Mouse (Mus musculus): ENCODE measurements around the gene Ccdc65. TPM values are rescaled to one million over a fixed set of nuclear protein-coding genes. Genes with fewer than 3 reads are reported as not detected.

Ccdc65 gene
- polyA plus RNA-seq, 1 experiment from 2014 or later, result 2.2 TPM

GRCm38 (mm10) chr15:98699190-98700105, 8.6 kb upstream of the Ccdc65 start:
- Histone ChIP-seq H3K9ac (peak overlapping the region; percentile 70), H3K36me3 (no peaks in the 10 kb centered on the region), H3K4me1 (replicated peaks) (peaks cover 12% of the 10 kb centered on the region), H3K27me3 (peaks cover 47% of the 10 kb centered on the region), H3K4me3 (peak overlapping the region; percentile 43), H3K9me3 (no peaks in the 10 kb centered on the region), H3K4me2 (peak overlapping the region; percentile 68), H3K27ac (replicated peaks) (no peak overlapping the region)
- WGBS, result 6% methylated on average over 40 of the region's 40 CpGs
- ATAC-seq (ENCODE audit: low read depth), result peak; percentile 91

- Histone ChIP-seq H3K36me3 (no peaks in the 10 kb centered on the region), H3K27ac (replicated peaks) (no peak overlapping the region), H3K4me3 (no peak overlapping the region), H3K4me2 (no peak overlapping the region), H3K27me3 (peaks cover 62% of the 10 kb centered on the region), H3K9ac (no peak overlapping the region), H3K9me3 (no peaks in the 10 kb centered on the region), H3K4me1 (replicated peaks) (peaks cover 13% of the 10 kb centered on the region)
- no peak for ATAC-seq (ENCODE audit: low read depth)
- 69% methylated on average over 9 of the region's 9 CpGs for WGBS
Observed at GRCm38 (mm10) chr15:98704312-98704711, 3.7 kb upstream of the Ccdc65 start.

GRCm38 (mm10) chr15:98710442-98710841, 2.4 kb downstream of the Ccdc65 start:
- no peak overlapping the region for H3K9ac ChIP-seq
- WGBS, result 12% methylated on average over 9 of the region's 9 CpGs
- ATAC-seq (ENCODE audit: low read depth), result no peak
- no peak overlapping the region for H3K4me3 ChIP-seq
- H3K36me3 ChIP-seq, result no peaks in the 10 kb centered on the region
- no peak overlapping the region for H3K27ac ChIP-seq (replicated peaks)
- H3K27me3 ChIP-seq, result peaks cover 10% of the 10 kb centered on the region; the same call in 1 of the 2 replicates
- H3K4me1 ChIP-seq (replicated peaks), result peaks cover 6% of the 10 kb centered on the region
- H3K9me3 ChIP-seq, result no peaks in the 10 kb centered on the region
- H3K4me2 ChIP-seq, result no peak overlapping the region

- Histone ChIP-seq H3K4me2 (no peak overlapping the region), H3K9ac (no peak overlapping the region), H3K4me3 (no peak overlapping the region), H3K9me3 (no peaks in the 10 kb centered on the region), H3K27me3 (no peaks in the 10 kb centered on the region), H3K4me1 (replicated peaks) (no peaks in the 10 kb centered on the region), H3K36me3 (no peaks in the 10 kb centered on the region), H3K27ac (replicated peaks) (no peak overlapping the region)
- ATAC-seq (ENCODE audit: low read depth), result no peak
- 75% methylated on average over 5 of the region's 5 CpGs for WGBS
Observed at GRCm38 (mm10) chr15:98714230-98714652, 6.2 kb downstream of the Ccdc65 start.

- Histone ChIP-seq H3K27ac (replicated peaks) (no peak overlapping the region), H3K4me3 (no peak overlapping the region), H3K36me3 (no peaks in the 10 kb centered on the region), H3K9ac (no peak overlapping the region), H3K4me1 (replicated peaks) (no peaks in the 10 kb centered on the region; the same call in 1 of the 2 replicates), H3K9me3 (no peaks in the 10 kb centered on the region), H3K4me2 (no peak overlapping the region), H3K27me3 (no peaks in the 10 kb centered on the region)
- no peak for ATAC-seq (ENCODE audit: low read depth)
- WGBS, result 64% methylated on average over 16 of the region's 16 CpGs
Observed at GRCm38 (mm10) chr15:98717301-98717700, 9.3 kb downstream of the Ccdc65 start.

- H3K4me3 ChIP-seq, result no peak overlapping the region
- H3K36me3 ChIP-seq, result no peaks in the 10 kb centered on the region
- ATAC-seq (ENCODE audit: low read depth), result no peak
- no peak overlapping the region for H3K4me2 ChIP-seq
- H3K4me1 ChIP-seq (replicated peaks), result peaks cover 13% of the 10 kb centered on the region
- no peak overlapping the region for H3K27ac ChIP-seq (replicated peaks)
- H3K9ac ChIP-seq, result no peak overlapping the region
- peaks cover 14% of the 10 kb centered on the region for H3K27me3 ChIP-seq
- 79% methylated on average over 8 of the region's 8 CpGs for WGBS
- no peaks in the 10 kb centered on the region for H3K9me3 ChIP-seq
Observed at GRCm38 (mm10) chr15:98722191-98722590, 14.2 kb downstream of the Ccdc65 start.

GRCm38 (mm10) chr15:98722854-98723253, 14.8 kb downstream of the Ccdc65 start:
- H3K27me3 ChIP-seq, result peaks cover 15% of the 10 kb centered on the region

GRCm38 (mm10) chr15:98724441-98724840, 16.4 kb downstream of the Ccdc65 start:
- Histone ChIP-seq H3K4me2 (peak overlapping the region; percentile 21), H3K9me3 (no peaks in the 10 kb centered on the region), H3K9ac (no peak overlapping the region), H3K4me3 (no peak overlapping the region), H3K27ac (replicated peaks) (no peak overlapping the region), H3K27me3 (peaks cover 29% of the 10 kb centered on the region), H3K36me3 (no peaks in the 10 kb centered on the region), H3K4me1 (replicated peaks) (peaks cover 30% of the 10 kb centered on the region)
- no peak for ATAC-seq (ENCODE audit: low read depth)
- 38% methylated on average over 19 of the region's 19 CpGs for WGBS

More at GRCm38 (mm10) chr15:98722854-98723253, 14.8 kb downstream of the Ccdc65 start:
- Histone ChIP-seq H3K4me2 (no peak overlapping the region), H3K4me3 (no peak overlapping the region), H3K4me1 (replicated peaks) (peaks cover 20% of the 10 kb centered on the region), H3K27ac (replicated peaks) (no peak overlapping the region), H3K9me3 (no peaks in the 10 kb centered on the region), H3K9ac (no peak overlapping the region), H3K36me3 (no peaks in the 10 kb centered on the region)
- ATAC-seq (ENCODE audit: low read depth), result no peak
- 74% methylated on average over 14 of the region's 14 CpGs for WGBS

- Histone ChIP-seq H3K4me3 (no peak overlapping the region), H3K4me2 (no peak overlapping the region), H3K27me3 (peaks cover 29% of the 10 kb centered on the region), H3K9ac (no peak overlapping the region), H3K27ac (replicated peaks) (no peak overlapping the region), H3K36me3 (no peaks in the 10 kb centered on the region), H3K4me1 (replicated peaks) (peaks cover 30% of the 10 kb centered on the region), H3K9me3 (no peaks in the 10 kb centered on the region)
- WGBS, result 86% methylated on average over 4 of the region's 4 CpGs
- no peak for ATAC-seq (ENCODE audit: low read depth)
Observed at GRCm38 (mm10) chr15:98726079-98726478, 18.1 kb downstream of the Ccdc65 start.

- Histone ChIP-seq H3K36me3 (no peaks in the 10 kb centered on the region), H3K27ac (replicated peaks) (no peak overlapping the region), H3K27me3 (peaks cover 29% of the 10 kb centered on the region), H3K9ac (peak overlapping the region; percentile 63), H3K4me2 (peak overlapping the region; percentile 71), H3K9me3 (no peaks in the 10 kb centered on the region), H3K4me3 (peak overlapping the region; percentile 40), H3K4me1 (replicated peaks) (peaks cover 30% of the 10 kb centered on the region)
- 46% methylated on average over 7 of the region's 7 CpGs for WGBS
- no peak for ATAC-seq (ENCODE audit: low read depth)
Observed at GRCm38 (mm10) chr15:98726746-98727145, 18.7 kb downstream of the Ccdc65 start.

GRCm38 (mm10) chr15:98727443-98728321, 19.7 kb downstream of the Ccdc65 start, which contains the start of gene Fkbp11:
Fkbp11 (minus strand) TSS chr15:98728198.
- peak within 1 kb of the TSS; percentile 63 for H3K9ac ChIP-seq
- H3K4me1 ChIP-seq (replicated peaks), result peaks cover 30% of the 10 kb centered on the region
- H3K27ac ChIP-seq (replicated peaks), result no peak within 1 kb of the TSS
- no peaks in the 10 kb centered on the region for H3K9me3 ChIP-seq
- under 1% methylated on average over 39 of the region's 39 CpGs for WGBS
- peak within 1 kb of the TSS; percentile 40 for H3K4me3 ChIP-seq
- no peaks in the 10 kb centered on the region for H3K36me3 ChIP-seq
- ATAC-seq (ENCODE audit: low read depth), result peak; percentile 80
- peaks cover 29% of the 10 kb centered on the region for H3K27me3 ChIP-seq
- peak within 1 kb of the TSS; percentile 71 for H3K4me2 ChIP-seq

GRCm38 (mm10) chr15:98728366-98728765, 20.4 kb downstream of the Ccdc65 start:
- H3K4me1 ChIP-seq (replicated peaks), result peaks cover 30% of the 10 kb centered on the region
- H3K27ac ChIP-seq (replicated peaks), result no peak overlapping the region
- H3K9me3 ChIP-seq, result no peaks in the 10 kb centered on the region
- 0 out of 2 replicates have a peak, but pooled peaks have one; percentile 4 for ATAC-seq (ENCODE audit: low read depth)
- 41% methylated on average over 9 of the region's 9 CpGs for WGBS
- H3K9ac ChIP-seq, result no peak overlapping the region
- H3K36me3 ChIP-seq, result no peaks in the 10 kb centered on the region
- H3K27me3 ChIP-seq, result peaks cover 29% of the 10 kb centered on the region
- H3K4me3 ChIP-seq, result peak overlapping the region; percentile 40; the same call in 1 of the 2 replicates
- peak overlapping the region; percentile 71 for H3K4me2 ChIP-seq
